Mouse (Mus musculus): ENCODE measurements at regions not wholly inside any gene's neighbourhood (a gene's known extent, or its start where the extent isn't known, plus 50 kb on each side); places are given as distances from the start of the nearest gene placed in this dataset.

GRCm38 (mm10) chr1:144355041-144355440 lies 106.0 kb upstream of the Rgs1 start:
- TF ChIP-seq CTCF (IDR thresholded peaks at IDR 0.05; ENCODE audit: extremely low read depth, insufficient read depth, insufficient read length, insufficient replicate concordance): no peak
- no peak for TF ChIP-seq POLR2A (IDR thresholded peaks at IDR 0.05; ENCODE audit: low read depth, low read length)

Data from spleen, adult 2 months (tissue).